Mouse (Mus musculus): ENCODE results near the gene Sdk1. TPM values are rescaled to one million over a fixed set of nuclear protein-coding genes. Genes with fewer than 3 reads are reported as not detected.

The Sdk1 gene
- polyA plus RNA-seq, 1 experiment from 2014 or later, result 1.9 TPM

DNA sequence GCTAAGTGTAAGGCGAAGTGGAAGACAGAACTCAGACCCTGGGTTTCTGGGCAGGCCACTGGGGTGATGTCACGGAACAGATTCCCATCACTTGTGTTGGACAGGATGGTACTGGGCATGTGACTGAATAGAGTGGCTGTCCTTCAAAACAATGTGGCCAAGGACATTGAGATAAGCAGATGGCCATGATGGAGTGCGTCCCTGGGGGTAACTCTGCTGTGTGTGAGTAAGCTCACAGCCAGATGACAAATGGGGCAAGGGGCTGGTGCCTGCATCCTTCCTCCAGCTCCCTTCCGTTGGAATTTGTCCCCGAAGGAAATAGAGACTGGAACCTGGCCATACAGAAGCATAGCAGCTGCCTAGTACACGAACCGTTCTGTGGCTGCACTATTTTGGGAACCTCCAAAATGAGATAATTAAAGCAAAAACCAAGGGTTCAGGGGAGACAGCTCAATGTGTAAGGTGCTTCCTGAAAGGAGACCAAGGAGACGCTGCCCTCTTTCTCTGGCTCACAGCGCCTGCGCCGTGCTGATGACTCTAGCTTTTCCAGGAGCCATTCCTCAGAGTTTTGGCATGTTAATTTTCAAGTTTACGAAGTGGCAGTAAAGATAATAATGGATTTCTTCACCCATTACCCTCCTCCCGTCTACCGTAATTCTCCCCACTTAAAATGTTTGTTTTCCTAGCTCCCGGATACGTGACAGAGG, 661.4 kb downstream of the Sdk1 start:
- H3K36me3 ChIP-seq, result no peaks in the 10 kb centered on the region
- no peaks in the 10 kb centered on the region for H3K27me3 ChIP-seq
- H3K27ac ChIP-seq, result no peak overlapping the region
- H3K9ac ChIP-seq, result no peak overlapping the region
- peaks cover 3% of the 10 kb centered on the region; the same call in 1 of the 2 replicates for H3K4me1 ChIP-seq
- H3K9me3 ChIP-seq, result no peaks in the 10 kb centered on the region
- no peak for ATAC-seq (ENCODE audit: insufficient number of reproducible peaks, insufficient read depth, low FRiP score, low TSS enrichment, low read depth)
- 74% methylated on average over 16 of the region's 16 CpGs for WGBS
- no peak overlapping the region for H3K4me3 ChIP-seq
- H3K4me2 ChIP-seq, result no peak overlapping the region

DNA sequence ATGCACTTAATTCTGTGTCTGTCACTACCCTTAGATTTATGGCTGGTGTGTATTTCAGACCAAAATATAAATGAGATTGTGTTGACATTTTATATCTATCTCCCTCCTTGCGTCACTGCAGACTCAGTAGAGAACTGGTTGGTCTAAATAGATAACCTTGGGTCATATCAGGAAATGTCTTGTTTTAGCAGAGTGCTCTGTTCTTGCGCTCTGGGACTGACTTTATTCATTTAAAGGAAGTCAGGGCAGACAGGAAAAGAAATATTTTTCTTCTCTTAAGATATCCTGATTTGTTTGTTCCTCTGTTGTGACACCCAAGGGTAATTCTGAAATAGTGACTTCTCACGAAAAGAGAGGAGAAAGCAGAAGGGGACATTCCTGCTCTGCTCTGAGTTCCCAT, 669.2 kb downstream of the Sdk1 start:
- Histone ChIP-seq H3K36me3 (no peaks in the 10 kb centered on the region), H3K9me3 (no peaks in the 10 kb centered on the region), H3K4me2 (no peak overlapping the region), H3K4me3 (no peak overlapping the region), H3K27ac (no peak overlapping the region), H3K9ac (no peak overlapping the region), H3K27me3 (no peaks in the 10 kb centered on the region), H3K4me1 (peaks cover 9% of the 10 kb centered on the region; the same call in 1 of the 2 replicates)
- no peak for ATAC-seq (ENCODE audit: insufficient number of reproducible peaks, insufficient read depth, low FRiP score, low TSS enrichment, low read depth)
- 80% methylated on average over 3 of the region's 3 CpGs for WGBS

DNA sequence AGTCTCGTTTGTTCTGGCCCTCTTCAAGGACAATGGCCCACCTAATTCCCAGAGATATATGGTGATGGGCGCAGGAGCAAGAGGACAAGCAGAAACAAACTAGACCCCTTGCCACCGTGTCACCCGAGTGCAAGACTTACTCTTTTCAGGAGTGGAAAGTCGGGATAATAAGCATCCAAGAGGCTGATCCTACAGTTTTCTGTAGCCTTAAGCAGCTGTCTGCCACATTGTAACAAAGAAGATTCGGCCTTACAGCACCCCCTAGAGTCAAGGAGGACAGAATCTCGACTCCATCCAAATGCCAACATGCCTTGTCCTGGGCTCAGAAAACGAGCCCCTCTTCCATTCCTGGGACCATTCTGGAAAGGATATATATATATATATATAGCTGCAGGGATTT, 669.6 kb downstream of the Sdk1 start:
- Histone ChIP-seq H3K4me1 (peaks cover 9% of the 10 kb centered on the region; the same call in 1 of the 2 replicates), H3K9ac (no peak overlapping the region), H3K4me3 (no peak overlapping the region), H3K4me2 (no peak overlapping the region), H3K9me3 (no peaks in the 10 kb centered on the region), H3K27me3 (no peaks in the 10 kb centered on the region), H3K27ac (no peak overlapping the region), H3K36me3 (no peaks in the 10 kb centered on the region)
- ATAC-seq (ENCODE audit: insufficient number of reproducible peaks, insufficient read depth, low FRiP score, low TSS enrichment, low read depth), result no peak
- 67% methylated on average over 8 of the region's 8 CpGs for WGBS

- Histone ChIP-seq H3K4me3 (no peak overlapping the region), H3K4me1 (peaks cover 9% of the 10 kb centered on the region; the same call in 1 of the 2 replicates), H3K9me3 (no peaks in the 10 kb centered on the region), H3K9ac (no peak overlapping the region), H3K27me3 (no peaks in the 10 kb centered on the region), H3K36me3 (no peaks in the 10 kb centered on the region), H3K27ac (no peak overlapping the region; the same call in 1 of the 2 replicates), H3K4me2 (no peak overlapping the region)
- 47% methylated on average over 7 of the region's 7 CpGs for WGBS
- no peak for ATAC-seq (ENCODE audit: insufficient number of reproducible peaks, insufficient read depth, low FRiP score, low TSS enrichment, low read depth)
Measured at GRCm38 (mm10) chr5:141912881-141913280, 671.6 kb downstream of the Sdk1 start.

- H3K4me1 ChIP-seq, result peaks cover 9% of the 10 kb centered on the region; the same call in 1 of the 2 replicates
- no peak overlapping the region for H3K9ac ChIP-seq
- no peaks in the 10 kb centered on the region for H3K27me3 ChIP-seq
- no peaks in the 10 kb centered on the region for H3K9me3 ChIP-seq
- ATAC-seq (ENCODE audit: insufficient number of reproducible peaks, insufficient read depth, low FRiP score, low TSS enrichment, low read depth), result no peak
- no peak overlapping the region for H3K4me2 ChIP-seq
- 50% methylated on average over 2 of the region's 2 CpGs for WGBS
- no peak overlapping the region for H3K4me3 ChIP-seq
- no peak overlapping the region for H3K27ac ChIP-seq
- H3K36me3 ChIP-seq, result no peaks in the 10 kb centered on the region
Measured at GRCm38 (mm10) chr5:141916954-141917353, 675.7 kb downstream of the Sdk1 start.

GRCm38 (mm10) chr5:141939000-141939399, 697.7 kb downstream of the Sdk1 start:
- H3K4me2 ChIP-seq, result no peak overlapping the region
- peaks cover 5% of the 10 kb centered on the region; the same call in 1 of the 2 replicates for H3K36me3 ChIP-seq
- ATAC-seq (ENCODE audit: insufficient number of reproducible peaks, insufficient read depth, low FRiP score, low TSS enrichment, low read depth), result no peak
- 71% methylated on average over 9 of the region's 9 CpGs for WGBS
- no peak overlapping the region for H3K4me3 ChIP-seq
- no peaks in the 10 kb centered on the region for H3K4me1 ChIP-seq
- H3K27ac ChIP-seq, result no peak overlapping the region
- no peaks in the 10 kb centered on the region for H3K27me3 ChIP-seq
- no peak overlapping the region for H3K9ac ChIP-seq
- H3K9me3 ChIP-seq, result no peaks in the 10 kb centered on the region

- peaks cover 5% of the 10 kb centered on the region; the same call in 1 of the 2 replicates for H3K36me3 ChIP-seq
- 74% methylated on average over 8 of the region's 8 CpGs for WGBS
Measured at GRCm38 (mm10) chr5:141940636-141941035, 699.3 kb downstream of the Sdk1 start.

DNA sequence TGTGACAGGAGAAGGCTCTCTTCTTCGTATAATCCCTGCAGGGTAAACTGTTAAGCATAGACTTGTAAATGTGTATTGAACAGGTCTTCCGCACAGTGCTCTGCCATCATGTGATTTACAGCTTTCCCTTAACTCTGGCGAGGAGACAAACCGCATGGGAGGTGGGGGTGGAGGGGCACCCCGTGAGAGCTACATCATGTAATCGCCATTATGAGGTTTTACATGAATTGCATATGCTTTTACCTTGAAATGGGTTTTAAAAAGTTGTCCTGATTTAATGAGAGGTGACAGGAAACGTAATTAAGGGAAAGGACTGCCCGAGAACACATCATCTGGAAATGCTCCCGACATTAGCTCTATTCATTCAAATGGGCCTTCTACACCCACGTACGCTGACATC, 709.5 kb downstream of the Sdk1 start:
- WGBS, result 39% methylated on average over 11 of the region's 11 CpGs
- no peaks in the 10 kb centered on the region for H3K9me3 ChIP-seq
- no peaks in the 10 kb centered on the region for H3K36me3 ChIP-seq
- no peak overlapping the region for H3K27ac ChIP-seq
- no peak for ATAC-seq (ENCODE audit: insufficient number of reproducible peaks, insufficient read depth, low FRiP score, low TSS enrichment, low read depth)
- no peak overlapping the region for H3K9ac ChIP-seq
- no peak overlapping the region for H3K4me2 ChIP-seq
- no peaks in the 10 kb centered on the region for H3K27me3 ChIP-seq
- H3K4me1 ChIP-seq, result peaks cover 15% of the 10 kb centered on the region
- H3K4me3 ChIP-seq, result no peak overlapping the region

More at GRCm38 (mm10) chr5:141940636-141941035, 699.3 kb downstream of the Sdk1 start:
- no peaks in the 10 kb centered on the region for H3K9me3 ChIP-seq
- no peak overlapping the region for H3K4me3 ChIP-seq
- H3K27ac ChIP-seq, result no peak overlapping the region
- no peaks in the 10 kb centered on the region for H3K4me1 ChIP-seq
- ATAC-seq (ENCODE audit: insufficient number of reproducible peaks, insufficient read depth, low FRiP score, low TSS enrichment, low read depth), result no peak
- no peak overlapping the region for H3K4me2 ChIP-seq
- no peak overlapping the region for H3K9ac ChIP-seq
- no peaks in the 10 kb centered on the region for H3K27me3 ChIP-seq

DNA sequence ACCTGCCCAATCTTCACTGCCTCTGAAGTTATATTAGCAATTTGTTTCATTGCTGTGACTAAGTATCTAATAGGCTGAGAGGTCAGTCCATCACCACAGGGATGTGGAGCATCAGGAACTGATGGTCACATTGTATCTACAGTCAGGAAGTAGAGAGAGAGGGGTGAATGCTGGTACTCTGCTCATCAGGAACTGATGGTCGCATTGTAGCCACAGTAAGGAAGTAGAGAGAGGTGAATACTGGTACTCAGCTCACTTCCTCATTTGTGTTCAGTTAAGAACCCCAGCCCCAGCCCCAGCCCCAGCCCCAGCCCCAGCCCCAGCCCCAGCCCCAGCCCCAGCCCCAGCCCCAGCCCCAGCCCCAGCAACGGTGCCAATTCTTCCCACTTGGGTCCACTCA, 711.0 kb downstream of the Sdk1 start:
- Histone ChIP-seq H3K36me3 (no peaks in the 10 kb centered on the region), H3K4me2 (no peak overlapping the region)

DNA sequence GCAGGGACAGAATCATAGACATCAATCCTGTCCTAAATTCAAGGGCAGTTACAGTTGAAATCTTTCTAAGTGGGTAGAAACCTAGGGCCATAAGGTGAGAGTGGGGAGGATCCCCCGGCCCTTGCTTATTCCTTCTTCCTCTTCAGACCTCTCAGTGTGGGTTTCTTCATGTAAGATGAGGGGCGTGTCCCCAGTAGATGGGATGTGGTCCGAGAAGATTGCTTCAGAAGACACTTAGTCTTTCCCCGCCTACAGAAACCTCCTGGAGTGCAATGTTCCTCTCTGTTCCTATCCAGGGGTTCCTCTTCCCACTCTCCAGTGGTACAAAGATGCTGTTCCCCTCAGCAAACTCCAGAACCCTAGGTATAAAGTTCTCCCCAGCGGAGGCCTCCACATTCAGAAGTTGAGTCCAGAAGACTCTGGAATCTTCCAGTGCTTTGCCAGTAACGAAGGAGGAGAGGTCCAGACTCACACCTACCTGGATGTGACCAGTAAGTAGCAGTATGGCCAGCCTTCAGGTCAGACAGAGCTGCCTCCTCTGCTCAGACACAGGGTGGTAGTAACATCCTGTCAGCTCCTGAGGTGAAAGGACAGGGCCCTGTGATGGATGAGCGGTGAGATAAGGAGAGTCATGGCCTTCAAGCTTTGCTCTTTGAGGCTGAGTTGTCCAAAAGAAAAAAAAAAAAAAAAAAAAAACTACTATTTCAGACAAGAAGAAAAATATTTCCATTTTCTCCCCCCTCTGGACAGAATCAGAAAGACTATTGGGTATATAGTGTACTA, 711.6 kb downstream of the Sdk1 start:
- H3K27ac ChIP-seq, result no peak overlapping the region
- H3K4me1 ChIP-seq, result peaks cover 11% of the 10 kb centered on the region
- no peaks in the 10 kb centered on the region for H3K9me3 ChIP-seq
- H3K4me2 ChIP-seq, result no peak overlapping the region
- no peak overlapping the region for H3K9ac ChIP-seq
- no peak for ATAC-seq (ENCODE audit: insufficient number of reproducible peaks, insufficient read depth, low FRiP score, low TSS enrichment, low read depth)
- WGBS, result 89% methylated on average over 7 of the region's 7 CpGs
- H3K4me3 ChIP-seq, result no peak overlapping the region
- no peaks in the 10 kb centered on the region for H3K36me3 ChIP-seq
- H3K27me3 ChIP-seq, result no peaks in the 10 kb centered on the region

More for the DNA sequence above, 711.0 kb downstream of the Sdk1 start:
- ATAC-seq (ENCODE audit: insufficient number of reproducible peaks, insufficient read depth, low FRiP score, low TSS enrichment, low read depth), result no peak
- Histone ChIP-seq H3K27me3 (no peaks in the 10 kb centered on the region), H3K4me3 (no peak overlapping the region), H3K4me1 (peaks cover 11% of the 10 kb centered on the region), H3K9me3 (no peaks in the 10 kb centered on the region), H3K27ac (no peak overlapping the region), H3K9ac (no peak overlapping the region)
- 77% methylated on average over 2 of the region's 2 CpGs for WGBS

GRCm38 (mm10) chr5:141971071-141971470, 729.8 kb downstream of the Sdk1 start:
- Histone ChIP-seq H3K27me3 (no peaks in the 10 kb centered on the region), H3K4me1 (0 out of 2 replicates have a peak, but pooled peaks cover 2% of the 10 kb centered on the region), H3K4me2 (no peak overlapping the region), H3K9ac (no peak overlapping the region), H3K9me3 (no peaks in the 10 kb centered on the region; the same call in 1 of the 2 replicates), H3K36me3 (no peaks in the 10 kb centered on the region), H3K27ac (no peak overlapping the region), H3K4me3 (no peak overlapping the region)
- ATAC-seq (ENCODE audit: insufficient number of reproducible peaks, insufficient read depth, low FRiP score, low TSS enrichment, low read depth), result no peak

DNA sequence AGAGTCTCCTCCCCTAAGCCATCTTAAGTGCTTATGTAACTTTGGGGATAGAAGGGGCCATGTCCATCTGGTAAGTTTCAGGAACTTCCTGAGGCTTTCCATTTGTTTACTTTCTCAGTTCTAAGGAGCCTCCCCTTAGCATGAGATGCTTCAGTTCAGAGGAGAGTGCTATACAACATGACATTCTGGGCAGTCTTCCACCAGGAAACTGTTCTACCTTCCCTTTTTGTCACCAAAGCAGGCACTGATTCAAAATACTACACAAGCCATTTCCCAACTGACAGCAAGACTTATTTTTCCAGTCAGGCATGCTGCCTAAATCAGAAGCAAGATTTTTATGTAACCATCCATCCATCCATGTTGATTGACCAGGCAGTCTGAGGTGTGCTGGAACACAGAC, 738.2 kb downstream of the Sdk1 start:
- ATAC-seq (ENCODE audit: insufficient number of reproducible peaks, insufficient read depth, low FRiP score, low TSS enrichment, low read depth), result no peak
- H3K4me2 ChIP-seq, result no peak overlapping the region
- H3K4me3 ChIP-seq, result no peak overlapping the region
- H3K9me3 ChIP-seq, result no peaks in the 10 kb centered on the region
- no peaks in the 10 kb centered on the region for H3K36me3 ChIP-seq
- no peak overlapping the region for H3K27ac ChIP-seq
- no peaks in the 10 kb centered on the region for H3K27me3 ChIP-seq
- 0 out of 2 replicates have a peak, but pooled peaks cover 2% of the 10 kb centered on the region for H3K4me1 ChIP-seq
- no peak overlapping the region for H3K9ac ChIP-seq

Measured in embryonic facial prominence, embryonic 13.5 days (tissue).